Mouse (Mus musculus) bone marrow, adult 2 months (tissue): Measurements from ENCODE around the gene Hddc3.

Experiments
- CTCF ChIP-seq: fragments of 200-500 bp; IDR thresholded peaks from 2 replicates; pipeline ENCODE4 v1.5.1; 2011; ENCODE audit warnings: low read length, control low read depth; ENCODE audit not compliant: control insufficient read depth, insufficient read depth
- POLR2A ChIP-seq: fragments of 200-500 bp; IDR thresholded peaks from 2 replicates; pipeline ENCODE4 v1.6.1; 2011; ENCODE audit warnings: low read depth, mild to moderate bottlenecking, control low read depth, low read length, borderline replicate concordance; ENCODE audit not compliant: control insufficient read depth

DNA sequence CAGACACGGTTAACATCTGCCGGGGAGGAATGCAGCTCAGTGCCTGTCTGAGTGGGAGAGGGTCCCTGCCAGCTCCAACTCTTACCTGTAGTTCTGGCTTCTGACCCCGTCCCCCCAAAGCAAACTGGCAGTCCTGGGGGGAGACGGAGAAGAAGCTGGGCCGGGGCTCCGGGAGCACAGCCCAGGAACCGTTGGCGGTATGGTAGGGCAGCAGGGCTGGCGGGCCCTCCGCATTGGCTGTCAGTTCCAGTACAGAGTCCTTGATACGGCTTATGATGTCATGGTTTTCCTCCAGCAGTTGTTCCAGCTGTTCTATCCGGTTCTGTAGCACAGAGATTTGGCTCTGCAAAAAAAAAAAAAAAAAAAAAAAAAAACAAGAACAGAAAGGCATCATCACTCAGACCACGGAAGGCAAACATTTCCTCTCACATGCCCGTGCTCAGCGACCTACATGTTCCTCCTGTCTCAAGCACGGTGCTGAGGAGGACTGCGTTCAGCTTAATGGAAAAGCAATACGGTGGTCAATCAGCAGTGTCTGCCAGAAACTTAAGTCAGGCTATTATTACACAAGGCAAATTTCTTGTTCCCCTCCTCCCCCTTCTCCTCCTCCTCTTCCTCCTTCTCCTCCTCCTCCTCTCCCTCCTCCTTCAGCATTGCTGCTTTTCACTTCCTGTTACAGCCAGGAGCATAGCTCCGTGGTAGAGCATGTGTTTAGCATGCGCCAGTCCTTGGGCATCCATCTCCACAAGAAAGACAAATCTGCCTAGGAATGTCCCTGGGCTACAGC is 25.9 kb downstream of the Hddc3 start:
- TF ChIP-seq CTCF (no peak), POLR2A (no peak)
